Mouse (Mus musculus) heart, postnatal 0 days (tissue): ENCODE measurements around the gene Lhfp. TPM values are rescaled to one million over a fixed set of nuclear protein-coding genes. Genes with fewer than 3 reads are reported as not detected.
A peak's percentile ranks its signal among the peaks of the same experiment; 100 is the strongest.

Experiments
- ATAC-seq: fragments of 200-750 bp; cut with Nextera tagmentation; 2 replicates; pipeline ENCODE4 v1.8.0; 2017; ENCODE audit warnings: low read depth, moderate number of reproducible peaks, moderate library complexity; ENCODE audit not compliant: insufficient read depth
- DNase-seq: peaks from one replicate; pipeline ENCODE4 v3.0.0-alpha.2; 2016; ENCODE audit warnings: low spot score
- H3K27ac ChIP-seq: fragments of 300-500 bp; sonication (generic); 2 replicates; pipeline ENCODE4 v1.5.1; 2014; ENCODE audit warnings: low read depth, mild to moderate bottlenecking
- H3K27me3 ChIP-seq: fragments of 300-500 bp; sonication (generic); 2 replicates; pipeline ENCODE4 v1.6.1; 2014; ENCODE audit warnings: low read length, mixed read lengths; ENCODE audit not compliant: control insufficient read depth, insufficient read depth
- H3K36me3 ChIP-seq: fragments of 300-500 bp; sonication (generic); replicated peaks from 2 replicates; pipeline ENCODE4 v1.6.1; 2014; ENCODE audit warnings: low read length, mixed read lengths; ENCODE audit not compliant: control insufficient read depth, insufficient read depth
- H3K4me1 ChIP-seq: fragments of 300-500 bp; sonication (generic); 2 replicates; pipeline ENCODE4 v1.6.1; 2014; ENCODE audit warnings: antibody characterized with exemption; ENCODE audit not compliant: control insufficient read depth, insufficient read depth
- H3K4me2 ChIP-seq: fragments of 300-500 bp; sonication (generic); 2 replicates; pipeline ENCODE4 v1.6.1; 2014; ENCODE audit warnings: low read depth, mild to moderate bottlenecking, low read length, moderate library complexity
- H3K4me3 ChIP-seq: fragments of 300-500 bp; sonication (generic); 2 replicates; pipeline ENCODE4 v1.5.1; 2014; ENCODE audit warnings: low read depth, low read length
- H3K9ac ChIP-seq: fragments of 300-500 bp; sonication (generic); replicated peaks from 2 replicates; pipeline ENCODE4 v1.6.1; 2014; ENCODE audit warnings: low read depth, low read length, mixed read lengths
- H3K9me3 ChIP-seq: fragments of 300-500 bp; sonication (generic); replicated peaks from 2 replicates; pipeline ENCODE4 v1.6.1; 2016; ENCODE audit warnings: low read length; ENCODE audit not compliant: control insufficient read depth
- CTCF ChIP-seq: IDR thresholded peaks from 2 replicates; pipeline ENCODE4 v1.5.1; 2016; ENCODE audit warnings: antibody characterized with exemption, control low read depth, low read depth
- EP300 ChIP-seq: IDR thresholded peaks from 2 replicates; pipeline ENCODE4 v1.6.1; 2016; ENCODE audit warnings: antibody characterized with exemption, low read depth
- WGBS: fragments of 180-500 bp; shearing (Covaris S2); extraction: QIAGEN DNeasy Blood & Tissue Kit; methylation state at CpG from one replicate; pipeline ENCODE4 v1.1.7; 2014; 5-methylcytosine and 5-hydroxymethylcytosine counted together
- polyA plus RNA-seq: library from polyadenylated mRNA; unstranded; fragments of >200 nt; fragmentation: Nextera tagmentation; extraction: Ambion mirVana; gene quantifications from 2 replicates; pipeline ENCODE4 v1.2.1, GENCODE M21; 2015
- total RNA-seq: library from RNA; depleted of rRNA; stranded (reverse); fragments of >200 nt; gene quantifications from 2 replicates; pipeline ENCODE4 v1.2.3, GENCODE M21; 2014; ENCODE audit warnings: low replicate concordance

Lhfp gene
- total and polyA plus RNA-seq, 2 experiments from 2014 or later: 78.0 to 87.2 TPM

GRCm38 (mm10) chr3:53080710-53081109, 39.4 kb downstream of the Lhfp start:
- Histone ChIP-seq H3K4me1 (peaks cover 16% of the 10 kb centered on the region), H3K36me3 (no peaks in the 10 kb centered on the region), H3K4me3 (no peak overlapping the region), H3K27ac (no peak overlapping the region), H3K9me3 (no peaks in the 10 kb centered on the region), H3K9ac (no peak overlapping the region), H3K27me3 (no peaks in the 10 kb centered on the region), H3K4me2 (no peak overlapping the region)
- ATAC-seq (no peak), DNase-seq (no peak)
- WGBS: 98% methylated on average over 8 of the region's 8 CpGs
- TF ChIP-seq EP300: no peak
- no peak for TF ChIP-seq CTCF

GRCm38 (mm10) chr3:53083717-53084116, 42.4 kb downstream of the Lhfp start:
- peaks cover 30% of the 10 kb centered on the region for H3K4me1 ChIP-seq
- 34% methylated on average over 5 of the region's 5 CpGs for WGBS
- H3K9ac ChIP-seq: no peak overlapping the region
- ATAC-seq (no peak), DNase-seq (peak; percentile 65)
- peak overlapping the region; percentile 67 for H3K27ac ChIP-seq
- H3K27me3 ChIP-seq: no peaks in the 10 kb centered on the region
- no peaks in the 10 kb centered on the region for H3K36me3 ChIP-seq
- TF ChIP-seq CTCF (no peak), EP300 (no peak)
- H3K4me2 ChIP-seq: no peak overlapping the region
- H3K4me3 ChIP-seq: no peak overlapping the region
- no peaks in the 10 kb centered on the region for H3K9me3 ChIP-seq

- ATAC-seq: no peak
Observed at GRCm38 (mm10) chr3:53084806-53085205, 43.5 kb downstream of the Lhfp start.

GRCm38 (mm10) chr3:53086481-53087155, 45.3 kb downstream of the Lhfp start:
- no peak overlapping the region for H3K9ac ChIP-seq
- 0 out of 2 replicates have a peak, but pooled peaks have one; percentile 40 for ATAC-seq
- H3K36me3 ChIP-seq: no peaks in the 10 kb centered on the region
- H3K4me2 ChIP-seq: peak overlapping the region; percentile 46
- H3K9me3 ChIP-seq: no peaks in the 10 kb centered on the region
- H3K27me3 ChIP-seq: no peaks in the 10 kb centered on the region
- H3K4me1 ChIP-seq: peaks cover 39% of the 10 kb centered on the region
- no peak overlapping the region for H3K4me3 ChIP-seq
- H3K27ac ChIP-seq: peak overlapping the region; percentile 69
- 38% methylated on average over 7 of the region's 7 CpGs for WGBS
- DNase-seq: peak; percentile 74
- TF ChIP-seq EP300 (no peak), CTCF (no peak)

More at GRCm38 (mm10) chr3:53084806-53085205, 43.5 kb downstream of the Lhfp start:
- TF ChIP-seq CTCF (no peak), EP300 (no peak)
- Histone ChIP-seq H3K4me3 (no peak overlapping the region), H3K9me3 (no peaks in the 10 kb centered on the region), H3K27ac (no peak overlapping the region), H3K36me3 (no peaks in the 10 kb centered on the region), H3K27me3 (no peaks in the 10 kb centered on the region), H3K4me2 (no peak overlapping the region), H3K9ac (no peak overlapping the region), H3K4me1 (peaks cover 30% of the 10 kb centered on the region)
- WGBS: 89% methylated on average over 8 of the region's 8 CpGs
- no peak for DNase-seq

- Histone ChIP-seq H3K27ac (peak overlapping the region; percentile 69), H3K4me2 (peak overlapping the region; percentile 46), H3K4me3 (no peak overlapping the region), H3K27me3 (no peaks in the 10 kb centered on the region), H3K9me3 (no peaks in the 10 kb centered on the region), H3K9ac (no peak overlapping the region), H3K4me1 (peaks cover 44% of the 10 kb centered on the region), H3K36me3 (no peaks in the 10 kb centered on the region)
- ATAC-seq (no peak), DNase-seq (no peak)
- TF ChIP-seq CTCF (no peak), EP300 (no peak)
- 22% methylated on average over 8 of the region's 8 CpGs for WGBS
Observed at GRCm38 (mm10) chr3:53087156-53087805, 46.0 kb downstream of the Lhfp start.
